Mouse (Mus musculus): ENCODE measurements at regions not wholly inside any gene's neighbourhood (a gene's known extent, or its start where the extent isn't known, plus 50 kb on each side); places are given as distances from the start of the nearest gene placed in this dataset.
"Not testable (repeated sequence)": the region's sequence is repeated elsewhere in the genome, so short reads cannot be mapped to it uniquely, and the experiment has no call there.

DNA sequence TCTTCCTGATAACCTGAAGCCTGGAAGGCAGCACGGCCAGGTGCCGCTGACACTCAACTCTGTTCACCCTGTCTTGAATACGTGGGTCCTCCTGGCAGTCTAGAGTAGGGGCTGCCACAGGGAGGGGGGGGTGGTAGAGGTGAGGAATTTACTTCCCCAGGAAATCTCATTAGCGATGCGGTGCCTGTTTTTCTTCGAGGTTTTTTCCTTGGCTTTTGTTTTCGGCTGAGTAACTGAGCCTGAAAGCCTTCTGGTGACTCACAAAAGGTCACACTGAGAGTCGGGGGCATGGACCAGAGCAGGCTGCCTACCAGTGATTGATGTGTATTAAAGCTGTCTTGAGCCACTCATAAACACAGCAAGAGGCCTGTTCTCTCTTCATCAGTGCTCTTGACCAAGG lies 181.1 kb upstream of the Pmfbp1 start:
- DNase-seq: no peak

DNA sequence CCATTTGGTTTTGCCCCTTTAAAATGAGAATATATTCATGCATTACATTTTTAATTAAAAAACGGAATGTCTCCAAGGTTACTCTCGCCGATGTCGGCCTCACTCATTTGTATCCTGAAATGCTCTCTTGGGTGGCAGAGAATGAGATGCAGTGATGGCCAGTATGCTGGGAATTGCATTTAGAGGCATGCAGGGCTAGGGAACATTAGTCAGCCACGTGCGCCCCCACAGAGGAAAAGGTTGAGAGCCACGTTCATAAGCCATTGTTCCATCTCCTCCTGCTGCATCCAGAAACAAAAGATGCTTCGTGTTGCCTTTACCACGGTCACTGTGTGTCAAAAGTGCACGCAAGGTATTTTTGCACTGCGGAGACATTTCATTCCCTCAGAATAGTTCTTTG lies 172.9 kb upstream of the Pmfbp1 start:
- no peak for DNase-seq

DNA sequence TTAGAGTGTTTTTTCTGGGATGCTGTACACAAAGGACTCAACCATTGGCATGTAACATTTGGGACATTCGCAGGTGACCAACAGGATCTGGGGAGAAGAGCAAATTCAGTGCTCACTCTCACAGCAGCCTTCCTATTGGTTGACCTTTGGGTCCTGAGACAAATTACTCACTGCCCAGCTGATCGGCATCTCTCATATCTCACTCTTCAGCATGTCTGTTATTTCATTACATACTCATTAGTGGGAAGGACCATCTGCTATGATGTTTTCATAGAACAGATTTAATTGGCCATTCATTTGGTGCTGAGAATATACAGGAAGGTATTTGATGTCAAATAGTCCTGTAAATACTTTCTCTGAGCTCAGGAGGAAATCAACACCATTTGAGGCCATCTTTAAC lies 170.5 kb upstream of the Pmfbp1 start:
- no peak for DNase-seq

DNA sequence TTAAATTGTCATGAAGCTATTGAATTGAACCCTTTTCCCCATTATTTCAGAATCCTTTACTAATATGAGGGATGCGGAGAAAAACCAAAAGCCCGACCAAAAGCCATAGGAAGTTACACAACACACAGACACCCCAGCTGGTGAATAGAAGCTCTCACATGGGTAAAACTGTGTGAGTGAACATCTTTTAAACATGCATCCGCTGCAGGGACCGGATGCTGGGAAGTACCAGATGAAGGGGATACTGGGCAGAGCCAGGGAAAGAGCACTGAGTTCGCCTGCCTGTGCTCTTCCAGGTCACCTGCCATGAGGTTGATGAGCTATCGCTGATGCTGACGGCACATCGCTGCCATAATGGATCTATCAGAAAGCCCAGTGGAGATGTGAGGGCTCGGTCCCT lies 169.6 kb upstream of the Pmfbp1 start:
- DNase-seq: no peak

DNA sequence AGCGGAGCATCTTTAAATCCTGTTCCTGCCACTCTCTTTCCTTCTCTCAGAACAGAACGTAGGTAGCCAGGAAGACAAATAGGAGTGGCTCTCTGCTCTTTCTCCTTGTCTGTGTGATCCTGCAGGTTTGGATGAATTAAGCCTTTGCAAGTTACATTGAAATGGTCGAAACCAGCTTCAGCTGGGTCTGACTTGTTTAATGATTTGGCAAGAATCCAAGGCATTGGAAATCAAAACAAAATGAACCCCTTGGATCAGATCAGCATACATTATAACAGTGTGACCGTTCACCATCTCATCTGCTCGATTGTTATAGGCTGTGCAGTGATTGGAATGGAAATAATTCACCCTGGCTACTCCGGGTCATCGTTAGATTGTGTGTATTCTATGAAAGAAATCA lies 157.6 kb upstream of the Pmfbp1 start:
- no peak for DNase-seq

DNA sequence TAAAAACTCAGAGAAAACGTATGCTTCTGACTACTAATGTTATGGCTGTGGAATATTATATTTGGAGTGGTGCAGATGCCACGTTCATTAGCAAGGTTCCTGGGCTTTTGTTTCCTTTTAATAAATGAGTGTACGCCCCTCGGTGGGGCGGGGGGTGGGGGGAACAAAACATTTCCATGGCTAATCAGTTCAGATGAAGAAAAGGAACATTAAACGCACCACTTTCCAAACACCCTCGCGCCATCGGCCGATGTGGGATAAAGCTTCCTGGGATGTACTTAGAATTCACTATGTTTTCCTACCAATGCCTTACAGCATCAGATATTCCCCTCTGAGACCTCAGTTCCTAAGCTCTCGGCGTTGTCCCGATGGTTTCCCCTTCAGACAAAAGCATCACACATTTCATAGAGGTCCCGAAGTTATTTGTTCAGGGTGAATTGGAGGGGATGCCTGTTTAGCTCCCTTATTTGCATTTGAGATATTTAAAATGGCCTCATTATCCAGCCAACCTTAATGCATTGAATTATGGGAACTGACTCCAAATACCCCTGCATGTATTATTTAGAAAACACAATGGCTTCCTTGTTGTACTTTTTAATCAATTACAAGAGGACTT lies 155.5 kb upstream of the Pmfbp1 start:
- DNase-seq: no peak

DNA sequence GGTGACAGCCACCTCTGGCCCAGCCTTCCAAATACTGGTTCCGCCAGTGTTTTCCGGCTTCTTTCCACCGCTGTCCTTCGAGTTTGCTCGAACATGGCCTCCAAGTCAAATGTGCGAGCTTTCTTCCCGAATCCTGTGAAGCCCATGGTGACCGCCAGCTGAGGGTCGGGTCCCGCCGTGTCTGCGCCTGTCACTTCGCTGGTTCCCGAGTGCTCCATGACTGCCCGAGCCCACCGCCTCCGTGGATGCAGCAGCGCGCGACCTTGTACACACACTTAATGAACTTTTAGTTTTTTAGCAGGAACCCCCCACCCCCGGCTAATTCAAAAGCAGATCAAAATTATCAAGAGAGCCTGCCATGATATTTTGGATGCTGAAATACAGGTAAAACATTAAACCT lies 153.2 kb upstream of the Pmfbp1 start:
- not testable (repeated sequence) for DNase-seq

DNA sequence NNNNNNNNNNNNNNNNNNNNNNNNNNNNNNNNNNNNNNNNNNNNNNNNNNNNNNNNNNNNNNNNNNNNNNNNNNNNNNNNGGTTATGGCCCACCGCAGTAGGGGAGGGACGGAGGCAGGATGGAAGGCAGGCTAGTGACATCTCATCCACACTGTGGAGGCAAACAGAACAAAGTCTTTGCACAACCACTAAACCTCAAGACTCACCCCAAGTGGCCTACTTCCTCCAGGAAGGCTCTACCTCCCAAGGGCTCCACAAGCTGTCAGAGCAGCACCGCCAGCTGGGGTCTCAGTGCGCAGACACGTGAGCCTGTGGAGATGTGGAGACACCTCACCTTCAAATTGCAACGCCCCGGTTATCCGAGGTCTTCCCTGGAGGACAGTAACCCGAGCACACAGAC lies 138.7 kb upstream of the Pmfbp1 start:
- no peak for DNase-seq

DNA sequence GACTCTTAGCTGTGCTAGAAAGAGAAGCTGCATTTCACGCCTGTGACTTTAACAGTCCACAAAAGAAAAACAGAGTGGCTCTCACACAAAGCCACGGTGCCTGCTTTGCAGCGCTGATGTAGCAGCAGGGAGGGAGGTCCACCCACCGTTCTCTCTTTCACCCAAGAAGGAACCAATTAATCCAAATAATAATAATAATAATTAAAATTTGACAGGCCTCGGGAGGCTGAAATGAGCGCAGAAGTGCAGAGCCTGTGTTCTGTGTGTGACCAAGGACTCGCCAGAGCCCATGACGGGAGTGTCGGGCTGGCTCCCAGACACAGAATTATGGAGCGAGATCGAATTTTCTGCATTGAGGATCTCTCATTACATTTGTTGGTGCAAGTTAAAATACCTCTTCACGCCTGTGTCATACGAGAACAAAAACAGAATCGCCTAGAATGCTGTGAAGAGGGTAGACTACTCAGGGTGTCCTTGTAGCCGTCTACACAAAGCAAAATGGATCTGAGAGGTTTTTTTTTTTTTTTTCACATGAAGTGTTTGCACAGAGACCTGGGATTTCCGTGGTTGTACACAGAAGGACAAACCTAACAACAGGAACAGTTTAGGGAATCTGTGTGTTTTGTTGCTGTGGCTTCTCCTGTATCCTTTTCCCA lies 134.3 kb upstream of the Pmfbp1 start:
- DNase-seq: no peak

DNA sequence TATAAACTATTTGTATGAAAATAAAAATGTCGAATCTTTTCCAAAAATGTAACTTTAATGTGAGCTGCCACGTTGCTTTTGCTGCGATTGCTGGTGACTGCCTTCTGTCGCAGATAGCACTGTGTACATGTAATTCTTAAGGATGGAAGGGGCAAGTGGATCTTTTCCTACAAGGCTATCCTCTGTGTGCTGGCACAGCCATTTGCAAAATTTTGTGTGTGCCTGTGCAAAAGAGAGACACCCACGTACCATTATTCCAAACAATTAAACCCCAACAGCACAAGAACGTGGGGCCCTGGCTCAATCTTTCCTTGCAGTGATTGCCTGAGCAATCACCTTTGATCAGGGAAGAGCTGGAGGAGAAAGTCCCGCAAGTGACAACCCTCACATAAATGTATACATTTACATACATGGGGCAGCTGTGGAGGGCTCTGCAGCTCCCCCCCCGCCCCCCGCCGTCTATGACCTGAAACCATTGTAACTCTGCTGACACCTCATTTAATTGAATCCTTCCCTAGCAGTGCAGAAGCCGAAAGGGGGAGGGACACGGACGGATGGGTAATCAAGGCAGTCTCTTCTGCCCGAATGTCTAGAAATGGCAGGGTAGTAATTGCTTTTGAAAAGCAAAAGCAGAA lies 133.6 kb upstream of the Pmfbp1 start:
- DNase-seq: no peak

DNA sequence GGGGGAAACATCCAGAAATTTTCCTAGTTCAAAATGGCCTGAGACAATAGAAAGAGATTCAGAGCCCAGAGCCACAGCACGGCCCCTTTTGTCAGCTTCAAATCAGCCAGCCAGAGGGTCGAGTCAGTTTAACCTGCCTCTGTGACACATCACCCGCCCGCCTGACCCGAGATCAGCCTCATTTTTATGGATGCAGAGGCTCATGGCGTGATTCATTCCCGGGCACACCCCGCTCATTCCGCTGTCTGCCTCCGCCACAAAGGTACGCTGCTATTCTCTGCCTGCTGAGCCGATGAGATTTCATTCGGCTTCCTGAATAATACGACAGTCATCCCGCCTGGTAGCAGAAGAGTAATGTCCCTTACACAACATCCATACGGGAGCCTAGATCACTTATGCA lies 132.9 kb upstream of the Pmfbp1 start:
- no peak for DNase-seq

DNA sequence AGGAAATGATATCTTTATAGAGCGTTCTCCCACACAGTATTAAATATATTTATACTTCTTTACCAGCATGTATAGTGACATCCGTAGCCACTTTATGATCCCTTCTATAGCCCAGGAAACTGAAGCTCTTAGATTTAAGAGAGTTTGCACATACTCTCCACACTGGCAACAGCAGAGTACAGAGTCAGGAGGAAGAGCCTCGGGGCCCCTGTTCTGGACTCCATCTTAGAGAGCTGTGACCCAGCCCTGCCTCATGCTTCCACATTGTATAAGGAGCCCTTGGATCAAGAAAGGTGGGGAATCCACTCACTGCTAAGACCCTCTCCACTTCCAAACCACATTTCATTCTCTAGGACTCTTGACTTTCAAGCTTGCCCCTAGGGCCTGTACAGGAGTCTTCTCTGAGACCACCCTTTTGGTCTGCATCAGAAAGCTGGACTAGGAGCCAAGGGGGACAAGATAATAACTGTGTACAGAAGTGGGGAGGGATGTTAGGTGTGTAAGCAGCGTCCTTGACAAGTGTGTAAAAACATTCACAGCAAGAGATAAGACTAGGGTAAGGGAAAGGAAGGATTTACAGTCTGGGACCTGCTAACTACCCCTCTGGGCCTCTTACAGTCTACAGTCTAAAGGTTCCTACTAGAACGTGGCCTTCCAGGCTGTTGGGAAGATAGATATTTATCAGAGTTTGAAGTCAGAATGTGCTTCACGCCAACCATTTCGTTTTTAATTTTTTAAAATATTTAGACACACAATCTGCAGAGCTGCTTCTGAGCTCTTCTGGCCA lies 132.1 kb upstream of the Pmfbp1 start:
- no peak for DNase-seq

DNA sequence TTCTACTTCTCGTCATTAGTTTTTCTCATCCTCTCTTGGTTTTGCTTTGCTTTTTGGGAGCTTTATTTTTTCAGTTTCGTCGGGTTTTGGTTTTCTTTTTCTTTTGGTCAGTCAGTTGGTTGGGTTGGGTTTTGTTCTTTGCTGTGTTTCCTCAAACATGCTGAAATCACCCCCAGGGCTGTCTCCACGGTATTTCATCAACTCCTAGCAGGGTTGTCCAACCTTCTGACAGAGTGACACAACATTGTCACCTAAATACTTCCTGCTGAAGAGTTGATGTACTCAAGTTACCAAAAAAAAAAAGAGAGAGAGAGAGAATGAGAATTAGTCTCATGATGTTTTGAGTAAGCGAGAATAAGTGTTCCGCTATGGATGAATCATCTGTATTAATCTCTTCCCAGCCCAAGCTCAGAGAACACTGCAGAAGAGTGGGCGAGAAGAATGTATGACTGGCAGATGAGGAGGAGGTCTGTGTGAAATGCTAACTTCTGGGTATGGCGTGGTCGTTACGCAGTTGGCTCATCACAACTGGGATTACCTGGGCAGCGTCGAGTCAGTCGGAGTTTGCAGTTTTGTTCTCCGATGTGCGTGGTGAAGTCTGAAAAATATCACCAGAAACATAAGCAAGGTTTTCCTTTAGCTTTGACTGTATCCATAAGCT lies 130.5 kb upstream of the Pmfbp1 start:
- no peak for DNase-seq

DNA sequence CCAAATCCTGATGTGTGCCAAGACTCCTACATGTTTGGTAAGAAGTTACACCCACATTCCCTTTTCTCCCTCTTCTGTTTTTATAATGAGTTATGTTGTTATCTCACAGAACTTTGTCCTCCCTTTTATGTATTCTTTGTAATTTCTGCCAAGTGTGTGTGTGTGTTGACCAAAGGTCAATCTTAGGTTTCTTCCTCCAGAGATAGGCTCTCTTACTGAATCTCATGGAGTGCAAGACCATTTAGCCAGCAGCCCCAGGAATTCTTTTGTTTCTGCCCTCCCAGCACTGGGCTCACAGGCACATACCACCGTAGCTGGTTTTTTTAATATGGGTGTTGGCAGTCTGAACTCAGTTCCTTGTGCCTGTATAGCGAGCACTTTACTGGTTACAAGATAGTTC lies 119.8 kb upstream of the Pmfbp1 start:
- DNase-seq: no peak

DNA sequence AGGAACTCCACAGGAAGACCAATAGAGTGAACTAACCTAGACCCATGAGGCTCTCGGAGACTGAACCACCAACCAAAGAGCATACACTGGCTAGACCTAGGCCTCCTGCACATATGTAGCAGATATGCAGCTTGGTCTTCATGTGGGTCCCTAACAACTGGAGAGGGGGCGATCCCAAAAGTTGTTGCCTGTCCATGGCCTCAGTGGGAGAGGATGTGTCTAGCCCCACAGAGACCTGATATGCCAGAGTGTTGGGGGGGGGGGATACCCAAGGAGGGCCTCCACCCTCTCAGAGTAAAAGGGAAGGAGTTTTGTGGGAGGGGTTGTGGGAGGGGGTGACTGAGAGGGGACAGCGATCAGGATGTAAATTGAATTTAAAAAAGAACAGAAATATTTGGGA lies 108.9 kb upstream of the Pmfbp1 start:
- DNase-seq: no peak

DNA sequence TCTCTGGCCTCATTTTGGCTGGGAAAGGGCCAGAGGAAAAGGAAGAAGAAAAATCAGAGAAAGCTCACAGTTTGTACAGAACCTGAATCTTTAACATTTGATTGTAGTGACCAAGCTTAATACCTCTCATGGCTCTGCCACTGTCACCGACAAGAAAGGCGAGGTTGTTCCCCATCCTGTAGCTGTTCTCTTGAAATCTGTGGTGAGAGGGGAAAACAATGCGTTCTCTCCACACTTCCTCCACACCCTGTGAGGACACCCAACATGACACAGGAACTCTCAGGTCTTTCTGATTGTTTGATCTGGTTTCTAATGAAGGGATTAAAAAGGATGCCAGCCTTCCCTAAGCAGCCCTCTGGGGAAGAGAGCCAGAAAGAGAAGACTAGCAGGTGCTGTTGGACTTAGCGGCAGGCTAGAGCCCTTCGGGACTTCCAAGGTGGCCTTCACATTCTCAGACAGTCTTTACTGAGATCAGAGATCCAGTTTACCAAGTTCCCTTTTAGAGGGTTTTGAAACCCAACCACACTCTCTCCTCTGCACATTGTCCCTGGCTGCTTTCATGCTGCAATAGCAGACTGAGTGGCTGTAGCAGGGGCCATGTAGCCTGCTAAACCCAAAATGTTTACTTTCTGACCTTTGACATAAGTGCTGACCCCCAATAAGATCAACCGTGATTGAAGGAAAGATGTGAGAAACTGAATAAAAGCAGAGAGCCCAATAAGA lies 98.5 kb upstream of the Pmfbp1 start:
- no peak for DNase-seq

DNA sequence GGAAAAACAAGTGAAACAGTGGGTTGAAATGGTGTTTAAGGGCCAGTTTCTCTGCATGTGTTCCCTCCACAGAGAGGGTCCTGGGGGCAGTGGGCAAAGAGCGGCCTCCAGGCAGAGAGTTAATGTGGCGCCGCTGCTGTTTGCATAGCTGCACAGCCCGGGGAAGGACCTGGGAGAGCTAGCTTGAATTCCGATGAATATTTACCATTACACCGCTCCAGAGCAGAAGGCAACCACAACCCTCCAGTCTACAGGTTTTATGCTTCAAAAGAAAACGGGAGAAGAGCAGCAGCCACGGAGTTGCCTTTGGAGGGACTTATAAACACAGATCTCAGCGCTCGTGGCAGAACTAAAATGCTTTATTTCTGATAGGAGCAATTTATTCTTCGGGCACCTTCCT lies 94.2 kb upstream of the Pmfbp1 start:
- DNase-seq: no peak

DNA sequence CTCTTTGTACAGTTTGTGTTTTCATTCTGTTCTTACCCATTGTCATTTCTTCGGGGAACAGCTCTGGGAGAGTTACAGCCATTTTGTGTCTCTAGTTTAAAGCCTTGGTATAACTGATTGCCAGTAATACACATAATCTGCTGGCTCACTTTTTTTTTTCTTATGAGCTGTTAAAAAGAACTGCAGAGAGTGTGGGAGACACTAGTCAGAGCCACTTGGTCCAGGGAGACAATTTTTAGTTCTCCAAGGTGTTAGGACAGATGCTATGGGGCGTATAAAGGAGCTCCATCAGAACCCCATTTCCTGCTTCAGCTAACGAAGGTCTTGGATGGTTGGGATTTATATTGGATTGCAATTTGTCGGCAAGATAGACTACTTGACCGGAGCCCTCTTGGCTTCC lies 93.6 kb upstream of the Pmfbp1 start:
- no peak for DNase-seq

DNA sequence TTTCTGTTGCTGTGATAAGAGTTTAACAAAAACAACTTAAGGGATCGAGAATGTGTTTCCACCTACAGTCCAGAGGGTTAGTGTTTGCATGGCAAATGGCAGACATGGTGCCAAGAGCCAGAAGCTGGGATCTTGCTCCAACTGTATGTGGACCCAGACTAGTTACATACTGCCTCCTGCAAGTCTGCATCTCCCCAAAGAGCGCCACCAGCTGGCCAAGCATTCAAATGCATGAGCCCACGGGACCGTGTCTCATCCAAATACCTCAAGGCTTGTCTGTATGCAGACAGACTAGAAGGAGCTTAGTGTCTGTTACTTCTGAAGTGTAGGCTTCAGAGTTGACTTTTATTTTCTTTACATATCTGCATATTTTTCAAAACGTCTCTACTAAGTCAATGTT lies 85.9 kb upstream of the Pmfbp1 start:
- no peak for DNase-seq

DNA sequence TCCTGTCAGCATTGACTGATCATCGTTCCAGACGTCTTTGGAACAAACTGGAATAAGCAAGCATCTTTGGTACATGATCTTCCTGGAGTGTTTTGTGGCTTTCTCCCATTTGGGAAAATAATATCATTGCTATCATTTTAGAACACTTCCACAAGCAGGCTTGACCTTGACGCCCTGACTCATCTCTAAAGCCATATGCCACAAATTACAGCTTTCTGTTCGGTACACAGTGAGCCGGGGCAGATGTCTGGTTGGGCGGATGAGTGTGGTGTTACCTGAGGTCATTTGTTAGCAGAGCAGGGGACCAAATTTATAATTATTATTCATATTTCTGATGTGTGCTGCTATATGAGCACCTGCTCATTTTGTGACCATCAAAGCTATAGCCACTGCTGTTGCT lies 83.3 kb upstream of the Pmfbp1 start:
- DNase-seq: no peak

DNA sequence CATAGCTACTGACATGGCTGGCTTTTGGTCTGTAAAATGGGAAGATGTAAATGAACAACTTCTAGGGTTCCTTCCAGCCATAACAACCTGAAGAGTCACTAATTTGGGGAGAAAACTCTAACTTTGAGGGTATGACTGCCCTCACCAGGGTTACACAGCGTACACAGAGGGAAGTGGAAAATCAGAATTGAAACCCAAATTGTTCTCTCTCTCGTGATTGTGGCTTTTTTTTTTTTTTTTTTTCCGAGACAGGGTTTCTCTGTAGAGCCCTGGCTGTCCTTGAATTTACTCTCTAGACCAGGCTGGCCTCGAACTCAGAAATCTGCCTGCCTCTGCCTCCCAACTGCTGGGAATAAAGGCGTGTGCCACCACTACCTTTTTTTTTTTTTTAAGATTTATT lies 80.4 kb upstream of the Pmfbp1 start:
- no peak for DNase-seq

DNA sequence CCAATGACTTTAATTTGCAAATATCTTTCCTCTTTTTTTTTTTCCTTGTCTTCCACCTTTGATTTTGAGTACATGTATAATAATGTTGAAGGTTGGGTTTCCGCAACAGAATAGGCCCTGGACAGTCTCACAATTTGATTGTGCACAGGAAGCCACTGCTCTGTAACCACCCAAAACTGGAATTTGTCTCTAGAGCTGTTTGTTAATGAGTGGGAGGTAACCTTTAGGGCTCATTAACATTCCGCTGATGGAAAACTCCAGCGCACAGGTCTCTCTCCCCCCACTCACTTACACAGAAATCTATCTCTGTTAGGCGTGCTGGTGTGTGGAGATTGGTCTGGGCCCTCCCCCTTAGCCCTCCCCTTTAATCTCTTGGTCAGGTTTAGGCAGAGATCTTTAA lies 78.5 kb upstream of the Pmfbp1 start:
- DNase-seq: no peak

Data from gastrocnemius, postnatal 25 days (tissue).